ENCODE assay signal across 9 mouse cellular contexts in the genomic region with DNA sequence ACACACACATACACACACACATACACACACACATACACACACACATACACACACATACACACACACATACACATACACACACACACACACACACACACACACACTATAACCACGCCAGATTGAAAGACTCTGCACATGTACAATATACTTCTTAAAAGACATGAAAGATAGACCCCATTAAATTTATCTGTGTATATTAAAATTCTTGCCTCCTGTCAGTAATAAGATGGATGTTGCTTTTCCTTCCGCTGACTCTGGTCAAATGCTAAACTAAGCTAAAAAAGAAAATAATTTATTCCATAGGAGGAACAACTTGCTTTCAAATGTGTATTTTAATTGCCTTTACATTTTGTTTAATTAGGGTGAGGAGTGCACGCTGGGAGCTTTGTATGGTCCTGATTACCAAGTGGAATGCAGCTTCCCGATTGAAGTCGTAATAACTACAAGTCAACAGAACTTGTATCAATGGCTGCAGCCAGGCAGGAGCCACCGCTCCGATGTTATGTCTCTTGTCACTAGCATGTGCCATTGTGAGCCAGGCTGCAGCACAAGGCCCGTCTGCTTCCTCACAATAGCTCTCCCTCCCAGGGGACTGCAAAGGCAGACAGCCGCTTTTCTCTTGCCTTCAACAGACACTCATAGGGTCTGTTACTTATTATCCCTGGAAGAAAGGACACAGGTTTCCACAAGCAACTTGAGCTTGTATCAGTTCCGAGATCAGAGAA.
A peak's percentile ranks its signal among the peaks of the same experiment; 100 is the strongest.
DNase-seq lines count a peak whose midpoint lies in the region; ATAC-seq and TF ChIP-seq lines count a peak whose summit lies in the region.
"Had no signal": no experiment of that assay in that cellular context is flagged by ENCODE, and none has a peak within 500 bp of the region (broad histone marks: within the 10 kb centered on the region; RNA-seq: fewer than 3 reads in every experiment).

No protein-coding gene starts in this region.

- H3K27ac ChIP-seq in heart, postnatal 0 days (ENCODE audit: low read depth): no peak overlapping the region
- peak overlapping the region; percentile 12; the same call in 1 of the 2 replicates for H3K27ac ChIP-seq in hindbrain, embryonic 14.5 days
- H3K27ac ChIP-seq in midbrain, embryonic 16.5 days (ENCODE audit: low read length): no peak overlapping the region

- no peak for TF ChIP-seq EP300 in heart, postnatal 0 days (IDR thresholded peaks at IDR 0.05; ENCODE audit: low read depth)

- H3K9ac ChIP-seq in heart, postnatal 0 days (replicated peaks; ENCODE audit: low read depth, low read length): no peak overlapping the region
- no peak overlapping the region for H3K9ac ChIP-seq in hindbrain, embryonic 14.5 days
- no peak overlapping the region for H3K9ac ChIP-seq in midbrain, embryonic 16.5 days (ENCODE audit: low read depth, low read length)

- no peaks in the 10 kb centered on the region for H3K36me3 ChIP-seq in heart, postnatal 0 days (replicated peaks; ENCODE audit: control insufficient read depth, insufficient read depth, low read length)
- no peaks in the 10 kb centered on the region for H3K36me3 ChIP-seq in hindbrain, embryonic 14.5 days (replicated peaks; ENCODE audit: control insufficient read depth, insufficient read depth)
- no peaks in the 10 kb centered on the region for H3K36me3 ChIP-seq in midbrain, embryonic 16.5 days (ENCODE audit: control insufficient read depth, insufficient read depth, low read length)

- no peaks in the 10 kb centered on the region for H3K9me3 ChIP-seq in heart, postnatal 0 days (replicated peaks; ENCODE audit: control insufficient read depth, low read length)
- H3K9me3 ChIP-seq in hindbrain, embryonic 14.5 days (ENCODE audit: control insufficient read depth, low read length): no peaks in the 10 kb centered on the region
- H3K9me3 ChIP-seq in midbrain, embryonic 16.5 days (replicated peaks; ENCODE audit: control insufficient read depth, low read length, poor library complexity, severe bottlenecking): no peaks in the 10 kb centered on the region

- H3K4me2 ChIP-seq in heart, postnatal 0 days (ENCODE audit: low read depth, low read length): no peak overlapping the region
- peak overlapping the region; percentile 45 for H3K4me2 ChIP-seq in hindbrain, embryonic 14.5 days (replicated peaks)
- H3K4me2 ChIP-seq in midbrain, embryonic 16.5 days (ENCODE audit: low read length): peak overlapping the region; percentile 27

- WGBS in heart, postnatal 0 days: 26% methylated on average over 10 of the region's 10 CpGs
- WGBS in hindbrain, embryonic 14.5 days: 6% methylated on average over 10 of the region's 10 CpGs
- 12% methylated on average over 10 of the region's 10 CpGs for WGBS in midbrain, embryonic 16.5 days

- intact Hi-C loops in heart, postnatal 36 days (cut with DNase I): no loop called here

- peak; percentile 13 for DNase-seq in heart, postnatal 0 days (ENCODE audit: low spot score)
- DNase-seq in heart, postnatal 36 days: no peak
- peak; percentile 68 for DNase-seq in embryo, embryonic 9.5 days (ENCODE audit: extremely low spot score)
- DNase-seq in hindbrain, embryonic 14.5 days (ENCODE audit: low spot score): peak; percentile 70
- DNase-seq in c-Kit-positive CD71-positive TER-119-positive erythroid progenitor cells, embryonic 14.5 days (ENCODE audit: low spot score): no peak
- no peak for DNase-seq in spleen, postnatal 14 days (ENCODE audit: low spot score in 2 of 2)
- no peak for DNase-seq in adrenal gland, adult (ENCODE audit: inconsistent age in 2 of 2, low spot score in 1 of 2)
- DNase-seq: spleen, adult 18-20 months had no signal

- no peaks in the 10 kb centered on the region for H3K27me3 ChIP-seq in heart, postnatal 0 days (ENCODE audit: control insufficient read depth, insufficient read depth, low read length)
- H3K27me3 ChIP-seq in hindbrain, embryonic 14.5 days (ENCODE audit: control insufficient read depth, insufficient read depth, low read length): no peaks in the 10 kb centered on the region
- H3K27me3 ChIP-seq in midbrain, embryonic 16.5 days (ENCODE audit: control insufficient read depth, insufficient read depth, low read depth, low read length): no peaks in the 10 kb centered on the region

- no peak for ATAC-seq in heart, postnatal 0 days (ENCODE audit: insufficient read depth, low read depth)
- peak; percentile 90 for ATAC-seq in hindbrain, embryonic 14.5 days (ENCODE audit: low FRiP score)
- ATAC-seq in midbrain, embryonic 16.5 days: peak; percentile 82; the same call in 1 of the 2 replicates

- no peak for TF ChIP-seq CTCF in heart, postnatal 0 days (IDR thresholded peaks at IDR 0.05; ENCODE audit: low read depth)

- no peak overlapping the region for H3K4me3 ChIP-seq in heart, postnatal 0 days (ENCODE audit: low read depth, low read length)
- 0 out of 2 replicates have a peak overlapping the region, but pooled peaks have one; percentile 7 for H3K4me3 ChIP-seq in hindbrain, embryonic 14.5 days (replicated peaks; ENCODE audit: low read length)
- H3K4me3 ChIP-seq in midbrain, embryonic 16.5 days (ENCODE audit: low read depth, low read length): no peak overlapping the region

- H3K4me1 ChIP-seq in heart, postnatal 0 days (ENCODE audit: control insufficient read depth, insufficient read depth): no peaks in the 10 kb centered on the region
- peaks cover 6% of the 10 kb centered on the region; the same call in 1 of the 2 replicates for H3K4me1 ChIP-seq in hindbrain, embryonic 14.5 days (replicated peaks; ENCODE audit: control insufficient read depth, insufficient read depth, low read length)
- peaks cover 3% of the 10 kb centered on the region; the same call in 1 of the 2 replicates for H3K4me1 ChIP-seq in midbrain, embryonic 16.5 days (ENCODE audit: control insufficient read depth, insufficient read depth, low read length)

Comparison
In these comparisons a context has a peak if more than half of its experiments do, and no peak if none do; other contexts are left out.
1. DNase-seq: peak in heart, postnatal 0 days (single experiment), embryo, embryonic 9.5 days (single experiment) and hindbrain, embryonic 14.5 days (single experiment); none in heart, postnatal 36 days (0 of 2), c-Kit-positive CD71-positive TER-119-positive erythroid progenitor cells, embryonic 14.5 days (single experiment), spleen, postnatal 14 days (0 of 2) and adrenal gland, adult (0 of 2).